Mouse (Mus musculus) left cerebral cortex, adult 2 months (tissue): ENCODE results near the gene Ebpl. TPM values are rescaled to one million over a fixed set of nuclear protein-coding genes. Genes with fewer than 3 reads are reported as not detected.
"Not testable (repeated sequence)": the region's sequence is repeated elsewhere in the genome, so short reads cannot be mapped to it uniquely, and the experiment has no call there.

Source experiments
- DNase-seq, 2 experiments: peaks; one replicate each; pipeline ENCODE4 v3.0.0; 2021 to 2022; ENCODE audit warnings: low spot score in 2 of 2, mixed read lengths in 1 of 2; ENCODE audit errors: extremely low spot score in 1 of 2
- H3K27ac ChIP-seq: fragments of 200-600 bp; 2 replicates; pipeline ENCODE4 v1.8.1; 2022
- H3K4me3 ChIP-seq: fragments of 200-600 bp; 2 replicates; pipeline ENCODE4 v1.8.1; 2022
- CTCF ChIP-seq: fragments of 200-600 bp; IDR thresholded peaks from 2 replicates; pipeline ENCODE4 v1.8.1; 2022; ENCODE audit warnings: antibody characterized with exemption, mild to moderate bottlenecking, moderate library complexity
- intact Hi-C: fragments of 180-260 bp; cut with DNase I; formaldehyde crosslinking; loops from one replicate; pipeline ENCODE4 v1.15.1; 2025
- total RNA-seq, 2 experiments: library from RNA; stranded (reverse); gene quantifications; 2 replicates each; pipeline ENCODE4 v1.2.3; 2021

Gene Ebpl
- total RNA-seq, 2 experiments from 2014 or later: 3.9 to 4.3 TPM

DNA sequence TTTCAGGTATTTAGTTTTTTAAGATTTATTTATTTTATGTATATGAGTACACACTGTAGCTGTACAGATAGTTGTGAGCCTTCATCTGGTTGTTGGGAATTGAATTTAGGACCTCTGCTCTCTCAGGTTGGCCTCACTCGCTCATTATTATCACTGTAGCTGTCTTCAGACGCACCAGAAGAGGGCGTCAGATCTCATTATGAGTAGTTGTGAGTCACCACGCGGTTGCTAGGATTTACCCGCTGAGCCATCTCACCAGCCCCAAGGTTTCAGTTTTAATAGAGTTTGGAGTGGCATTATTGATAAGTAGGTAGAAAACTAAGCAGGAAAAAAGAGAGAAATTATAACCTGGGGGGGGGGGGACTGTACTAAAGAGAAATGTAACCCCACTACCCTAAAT lies 33.2 kb downstream of the Ebpl start:
- DNase-seq, intact Hi-C loops, H3K27ac ChIP-seq, H3K4me3 ChIP-seq: not testable (repeated sequence)
- TF ChIP-seq CTCF: peak; percentile 19

DNA sequence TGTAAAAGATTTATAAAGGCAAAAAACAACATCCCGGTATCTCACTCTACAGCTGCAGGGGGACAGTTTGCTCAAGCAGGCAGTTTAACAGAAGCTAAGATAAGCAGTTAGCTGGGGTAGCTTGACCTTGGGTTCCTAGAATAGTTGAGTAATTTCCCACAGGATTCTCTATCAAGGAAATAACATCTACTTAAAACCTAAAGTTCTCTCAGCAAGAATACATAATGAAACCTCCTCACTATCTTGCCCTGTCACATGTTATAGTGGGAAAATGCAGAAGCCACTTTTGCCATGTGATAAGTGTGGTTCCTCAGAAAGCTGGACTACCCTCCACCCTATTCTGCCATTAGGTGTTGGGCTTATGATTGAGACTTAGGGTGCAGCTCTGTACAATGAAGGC lies 37.5 kb downstream of the Ebpl start:
- no peak for TF ChIP-seq CTCF
- Histone ChIP-seq H3K27ac (no peak overlapping the region), H3K4me3 (no peak overlapping the region)
- no peak for DNase-seq
- intact Hi-C loops: no loop called here

GRCm38 (mm10) chr14:61321200-61321599 lies 39.0 kb downstream of the Ebpl start:
- no peak for TF ChIP-seq CTCF

GRCm38 (mm10) chr14:61320765-61321164 lies 39.5 kb downstream of the Ebpl start:
- intact Hi-C loops: no loop called here
- no peak for DNase-seq
- Histone ChIP-seq H3K27ac (no peak overlapping the region), H3K4me3 (no peak overlapping the region)
- no peak for TF ChIP-seq CTCF

More at GRCm38 (mm10) chr14:61321200-61321599, 39.0 kb downstream of the Ebpl start:
- intact Hi-C loops: no loop called here
- no peak for DNase-seq
- H3K4me3 ChIP-seq: no peak overlapping the region
- no peak overlapping the region for H3K27ac ChIP-seq

- Histone ChIP-seq H3K27ac (no peak overlapping the region), H3K4me3 (no peak overlapping the region)
- intact Hi-C loops: no loop called here
- DNase-seq: peak; percentile 51 to 64
- peak; percentile 75 for TF ChIP-seq CTCF
Observed at GRCm38 (mm10) chr14:61316861-61317260, 43.4 kb downstream of the Ebpl start.

GRCm38 (mm10) chr14:61310963-61311362 lies 49.3 kb downstream of the Ebpl start:
- DNase-seq: no peak
- no peak for TF ChIP-seq CTCF
- intact Hi-C loops: no loop called here
- no peak overlapping the region for H3K27ac ChIP-seq
- H3K4me3 ChIP-seq: no peak overlapping the region

- intact Hi-C loops: no loop called here
- Histone ChIP-seq H3K4me3 (no peak overlapping the region), H3K27ac (no peak overlapping the region)
- no peak for TF ChIP-seq CTCF
- DNase-seq: no peak
Observed at GRCm38 (mm10) chr14:61310036-61310772, 50.0 kb downstream of the Ebpl start.

- Histone ChIP-seq H3K4me3 (no peak within 1 kb of the TSS), H3K27ac (no peak within 1 kb of the TSS)
- DNase-seq: no peak
- intact Hi-C loops: no loop called here
- no peak for TF ChIP-seq CTCF
Observed at GRCm38 (mm10) chr14:61309593-61309992, 50.6 kb downstream of the Ebpl start, which contains the start of gene Arl11. TSS of gene Arl11 (plus strand) at chr14:61309753.

GRCm38 (mm10) chr14:61303969-61304609 lies 56.1 kb downstream of the Ebpl start:
- no peak for TF ChIP-seq CTCF
- no peak for DNase-seq
- no peak overlapping the region for H3K27ac ChIP-seq
- intact Hi-C loops: no loop called here
- no peak overlapping the region for H3K4me3 ChIP-seq

DNA sequence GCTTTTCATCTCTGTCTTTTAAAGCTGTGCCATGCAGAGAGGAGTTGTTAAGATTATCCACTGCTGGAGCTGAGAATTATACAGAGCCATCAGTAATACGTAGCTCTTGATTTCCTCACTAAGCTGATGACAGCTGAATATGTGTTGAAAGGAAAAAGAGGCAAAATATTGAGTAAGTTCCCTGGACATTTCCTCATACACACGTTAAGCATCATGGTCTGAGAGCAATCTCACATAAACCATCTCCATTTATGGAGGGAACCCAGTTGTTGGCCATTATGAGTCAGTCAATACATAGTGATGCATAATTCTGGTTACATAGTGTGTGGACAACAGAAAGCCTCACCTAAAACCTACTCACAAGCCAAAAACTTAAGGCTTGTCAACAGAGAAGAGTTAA lies 57.8 kb downstream of the Ebpl start:
- H3K4me3 ChIP-seq: no peak overlapping the region
- intact Hi-C loops: no loop called here
- no peak for TF ChIP-seq CTCF
- no peak overlapping the region for H3K27ac ChIP-seq
- no peak for DNase-seq

- Histone ChIP-seq H3K27ac (no peak overlapping the region), H3K4me3 (no peak overlapping the region)
- intact Hi-C loops: no loop called here
- no peak for TF ChIP-seq CTCF
- no peak for DNase-seq
Observed at GRCm38 (mm10) chr14:61301323-61301722, 58.9 kb downstream of the Ebpl start.

- Histone ChIP-seq H3K27ac (no peak overlapping the region), H3K4me3 (no peak overlapping the region)
- intact Hi-C loops: no loop called here
- DNase-seq: no peak
- no peak for TF ChIP-seq CTCF
Observed at GRCm38 (mm10) chr14:61299810-61300209, 60.4 kb downstream of the Ebpl start.

DNA sequence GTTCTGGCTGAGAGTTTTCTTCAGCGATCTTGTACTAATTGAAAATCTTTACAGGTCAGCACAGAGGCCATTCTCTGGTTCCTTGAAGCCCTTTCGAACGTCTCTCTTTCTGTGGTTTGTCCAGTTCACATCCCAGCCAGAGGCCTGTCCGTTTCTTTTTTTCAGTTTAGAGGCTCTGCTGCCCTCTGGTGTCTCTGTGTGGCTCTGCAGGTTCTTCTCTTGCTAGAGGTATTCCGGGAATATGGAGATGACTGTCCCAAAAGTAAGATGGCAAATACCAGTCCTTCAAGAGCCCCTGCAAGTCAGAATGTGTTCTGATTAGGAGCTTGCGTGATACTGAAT lies 65.5 kb downstream of the Ebpl start:
- intact Hi-C loops: loop anchor here (1.0 to 5.0 kb wide), 3 partner anchors 52 to 495 kb away; partner anchors contain the start of gene Sacs
- peak; percentile 43 for TF ChIP-seq CTCF

More for the DNA sequence above, 65.5 kb downstream of the Ebpl start:
- H3K4me3 ChIP-seq: no peak overlapping the region
- H3K27ac ChIP-seq: no peak overlapping the region
- peak; percentile 32 to 35 for DNase-seq
